Mouse (Mus musculus) thymus, adult 18-20 months (tissue): ENCODE results near the gene Aldh18a1.
A peak's percentile ranks its signal among the peaks of the same experiment; 100 is the strongest.
"Not testable (repeated sequence)": the region's sequence is repeated elsewhere in the genome, so short reads cannot be mapped to it uniquely, and the experiment has no call there.

Source experiments
- DNase-seq, 2 experiments: peaks; one replicate each; pipeline ENCODE4 v3.0.0; 2022; ENCODE audit warnings: mixed read lengths in 2 of 2

The Aldh18a1 gene

GRCm38 (mm10) chr19:40588293-40588654 is at the start of gene Aldh18a1:
Aldh18a1 (minus strand) TSS chr19:40588463.
- DNase-seq = peak; percentile 85 to 88

GRCm38 (mm10) chr19:40637601-40638000 is 49.3 kb upstream of the Aldh18a1 start:
- DNase-seq = no peak

GRCm38 (mm10) chr19:40637091-40637490 is 48.8 kb upstream of the Aldh18a1 start:
- no peak for DNase-seq

GRCm38 (mm10) chr19:40633144-40633543 is 44.9 kb upstream of the Aldh18a1 start:
- DNase-seq = no peak

- no peak for DNase-seq
Measured at GRCm38 (mm10) chr19:40632668-40633067, 44.4 kb upstream of the Aldh18a1 start.

GRCm38 (mm10) chr19:40632193-40632592 is 43.9 kb upstream of the Aldh18a1 start:
- DNase-seq = no peak

- DNase-seq = no peak
Measured at GRCm38 (mm10) chr19:40630606-40631005, 42.3 kb upstream of the Aldh18a1 start.

- DNase-seq = no peak
Measured at GRCm38 (mm10) chr19:40630096-40630495, 41.8 kb upstream of the Aldh18a1 start.

- no peak for DNase-seq
Measured at GRCm38 (mm10) chr19:40628950-40629349, 40.7 kb upstream of the Aldh18a1 start.

GRCm38 (mm10) chr19:40625935-40626334 is 37.7 kb upstream of the Aldh18a1 start:
- DNase-seq = no peak

GRCm38 (mm10) chr19:40621616-40622015 is 33.4 kb upstream of the Aldh18a1 start:
- DNase-seq = not testable (repeated sequence)

- no peak for DNase-seq
Measured at GRCm38 (mm10) chr19:40616021-40616420, 27.8 kb upstream of the Aldh18a1 start.

GRCm38 (mm10) chr19:40614811-40615210 is 26.5 kb upstream of the Aldh18a1 start:
- DNase-seq = no peak

- DNase-seq = peak; percentile 91 to 93
Measured at GRCm38 (mm10) chr19:40611830-40612506, 23.7 kb upstream of the Aldh18a1 start, which contains the start of the genes Tctn3 and Entpd1. Tctn3 (minus strand) TSS chr19:40612233. Entpd1 (plus strand) TSS chr19:40612366.

- DNase-seq = no peak
Measured at GRCm38 (mm10) chr19:40607676-40608075, 19.4 kb upstream of the Aldh18a1 start.

- no peak for DNase-seq
Measured at GRCm38 (mm10) chr19:40605189-40605588, 16.9 kb upstream of the Aldh18a1 start.

GRCm38 (mm10) chr19:40601870-40602269 is 13.6 kb upstream of the Aldh18a1 start:
- no peak for DNase-seq

- not testable (repeated sequence) for DNase-seq
Measured at GRCm38 (mm10) chr19:40600846-40601245, 12.6 kb upstream of the Aldh18a1 start.

- DNase-seq = no peak
Measured at GRCm38 (mm10) chr19:40595831-40596230, 7.6 kb upstream of the Aldh18a1 start.

- no peak for DNase-seq
Measured at GRCm38 (mm10) chr19:40595231-40595630, 7.0 kb upstream of the Aldh18a1 start.

- DNase-seq = no peak
Measured at GRCm38 (mm10) chr19:40589530-40589880, 1.2 kb upstream of the Aldh18a1 start.

GRCm38 (mm10) chr19:40588847-40589529 is 725 bp upstream of the Aldh18a1 start:
- DNase-seq = peak; percentile 79 to 87

- DNase-seq = no peak
Measured at GRCm38 (mm10) chr19:40587491-40588292, 571 bp downstream of the Aldh18a1 start.

- DNase-seq = no peak
Measured at GRCm38 (mm10) chr19:40586908-40587307, 1.4 kb downstream of the Aldh18a1 start.
